Mouse (Mus musculus): ENCODE measurements around the gene Rassf2. TPM values are rescaled to one million over a fixed set of nuclear protein-coding genes. Genes with fewer than 3 reads are reported as not detected.
A peak's percentile ranks its signal among the peaks of the same experiment; 100 is the strongest.

The Rassf2 gene
- polyA plus RNA-seq, 1 experiment: 26.6 TPM

DNA sequence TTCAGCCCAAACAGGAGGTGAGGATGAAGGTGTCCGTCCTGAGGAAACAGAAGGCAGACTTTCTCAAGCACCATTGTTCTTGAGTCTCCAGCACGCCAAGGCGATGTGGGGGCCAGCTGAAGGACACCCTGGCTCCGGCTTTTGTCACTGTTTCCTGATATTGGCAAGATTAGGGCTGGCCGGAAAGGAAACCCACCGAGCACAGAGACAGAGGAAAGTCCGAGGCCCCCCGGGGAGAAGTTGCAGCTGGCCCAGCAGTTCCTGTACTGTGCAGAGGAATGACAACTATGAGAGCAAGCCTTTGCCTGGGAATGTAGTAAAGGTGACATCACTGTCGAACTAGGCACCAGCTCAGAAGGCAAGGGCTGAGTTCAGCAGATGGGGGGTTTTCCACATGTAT is 49.2 kb downstream of the Rassf2 start:
- WGBS: 26% methylated on average over 9 of the region's 9 CpGs
- DNase-seq: peak; percentile 5
- TF ChIP-seq POLR2A (IDR thresholded peaks at IDR 0.05; ENCODE audit: borderline replicate concordance, extremely low read depth, low read depth, low read length) (no peak), CTCF (IDR thresholded peaks at IDR 0.05; ENCODE audit: insufficient read depth, low read length) (no peak)
- Histone ChIP-seq H3K4me1 (ENCODE audit: control insufficient read depth, insufficient read depth, low read length) (no peaks in the 10 kb centered on the region), H3K4me3 (replicated peaks; ENCODE audit: extremely low read depth, low read depth, low read length) (no peak overlapping the region)

- peak; percentile 1 for DNase-seq
- Histone ChIP-seq H3K4me1 (ENCODE audit: control insufficient read depth, insufficient read depth, low read length) (no peaks in the 10 kb centered on the region), H3K4me3 (replicated peaks; ENCODE audit: extremely low read depth, low read depth, low read length) (no peak overlapping the region)
- TF ChIP-seq CTCF (IDR thresholded peaks at IDR 0.05; ENCODE audit: insufficient read depth, low read length): no peak
- TF ChIP-seq POLR2A (IDR thresholded peaks at IDR 0.05; ENCODE audit: borderline replicate concordance, extremely low read depth, low read depth, low read length): no peak
- WGBS: 73% methylated on average over 3 of the region's 3 CpGs
These were observed 53.4 kb downstream of the Rassf2 start for GRCm38 (mm10) chr2:131976663-131977062.

DNA sequence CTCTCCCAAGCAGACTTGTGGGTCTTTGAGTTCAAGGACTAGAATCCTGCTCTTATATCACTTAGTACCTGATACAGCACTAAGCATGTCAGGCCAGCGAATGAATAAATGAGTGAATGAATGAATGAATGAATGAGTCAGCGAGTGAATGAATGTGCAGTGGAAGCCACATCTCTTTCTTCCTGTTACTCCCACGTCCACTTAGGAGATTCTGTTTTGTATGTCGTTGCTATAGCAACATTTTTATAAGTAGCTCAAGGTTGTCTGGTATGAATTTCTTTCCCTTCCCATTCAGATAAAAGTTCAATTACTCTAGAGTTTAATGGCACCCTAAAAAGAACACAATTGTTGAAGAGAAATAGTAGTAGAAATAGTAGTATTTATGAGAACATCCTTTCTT is 59.0 kb downstream of the Rassf2 start:
- TF ChIP-seq CTCF (IDR thresholded peaks at IDR 0.05; ENCODE audit: insufficient read depth, low read length): no peak
- TF ChIP-seq POLR2A (IDR thresholded peaks at IDR 0.05; ENCODE audit: borderline replicate concordance, extremely low read depth, low read depth, low read length): no peak
- no peak overlapping the region for H3K4me3 ChIP-seq (replicated peaks; ENCODE audit: extremely low read depth, low read depth, low read length)
- no peaks in the 10 kb centered on the region for H3K4me1 ChIP-seq (ENCODE audit: control insufficient read depth, insufficient read depth, low read length)
- WGBS: 71% methylated on average over 4 of the region's 4 CpGs
- no peak for DNase-seq

- H3K4me1 ChIP-seq (ENCODE audit: control insufficient read depth, insufficient read depth, low read length): no peaks in the 10 kb centered on the region
- DNase-seq: no peak
- no peak overlapping the region for H3K4me3 ChIP-seq (replicated peaks; ENCODE audit: extremely low read depth, low read depth, low read length)
- WGBS: 86% methylated on average over 2 of the region's 2 CpGs
- no peak for TF ChIP-seq POLR2A (IDR thresholded peaks at IDR 0.05; ENCODE audit: borderline replicate concordance, extremely low read depth, low read depth, low read length)
- no peak for TF ChIP-seq CTCF (IDR thresholded peaks at IDR 0.05; ENCODE audit: insufficient read depth, low read length)
These were observed 59.5 kb downstream of the Rassf2 start for GRCm38 (mm10) chr2:131970597-131970996.

- WGBS: 38% methylated on average over 2 of the region's 2 CpGs
- TF ChIP-seq CTCF (IDR thresholded peaks at IDR 0.05; ENCODE audit: insufficient read depth, low read length): no peak
- TF ChIP-seq POLR2A (IDR thresholded peaks at IDR 0.05; ENCODE audit: borderline replicate concordance, extremely low read depth, low read depth, low read length): no peak
- Histone ChIP-seq H3K4me1 (ENCODE audit: control insufficient read depth, insufficient read depth, low read length) (no peaks in the 10 kb centered on the region), H3K4me3 (replicated peaks; ENCODE audit: extremely low read depth, low read depth, low read length) (no peak overlapping the region)
- DNase-seq: no peak
These were observed 68.4 kb downstream of the Rassf2 start for GRCm38 (mm10) chr2:131961671-131962070.

DNA sequence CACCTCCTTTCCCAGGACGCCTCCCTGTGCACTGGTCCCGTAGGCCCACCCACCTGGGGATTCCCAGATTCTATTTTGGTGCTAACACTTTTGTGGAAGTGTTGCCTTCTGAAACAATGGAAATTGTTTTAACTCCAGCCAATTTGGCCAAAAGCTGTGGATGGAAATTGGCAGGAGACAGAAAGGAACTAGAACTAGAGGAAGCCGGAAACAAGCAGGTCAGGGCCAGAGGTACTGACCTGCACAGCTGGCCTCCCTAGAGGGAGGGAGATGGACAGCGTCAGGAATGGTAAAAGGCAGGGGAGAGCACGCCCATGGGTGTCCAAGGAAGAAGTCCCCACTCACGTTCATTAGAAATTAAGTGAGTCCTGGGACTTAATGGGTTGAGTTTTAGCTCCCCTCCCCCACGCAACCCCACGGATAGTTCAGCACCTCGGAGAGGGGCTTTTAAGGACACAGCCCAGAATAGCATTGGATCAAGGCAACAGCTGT is 72.3 kb downstream of the Rassf2 start:
- no peak for TF ChIP-seq POLR2A (IDR thresholded peaks at IDR 0.05; ENCODE audit: borderline replicate concordance, extremely low read depth, low read depth, low read length)
- no peak for TF ChIP-seq CTCF (IDR thresholded peaks at IDR 0.05; ENCODE audit: insufficient read depth, low read length)
- DNase-seq: no peak
- 28% methylated on average over 9 of the region's 9 CpGs for WGBS

GRCm38 (mm10) chr2:131956336-131957256 is 73.5 kb downstream of the Rassf2 start:
- Histone ChIP-seq H3K4me3 (replicated peaks; ENCODE audit: extremely low read depth, low read depth, low read length) (no peak overlapping the region), H3K4me1 (ENCODE audit: control insufficient read depth, insufficient read depth, low read length) (0 out of 2 replicates have a peak, but pooled peaks cover 2% of the 10 kb centered on the region)
- DNase-seq: no peak
- WGBS: 87% methylated on average over 7 of the region's 7 CpGs
- TF ChIP-seq CTCF (IDR thresholded peaks at IDR 0.05; ENCODE audit: insufficient read depth, low read length): no peak

More for the DNA sequence above, 72.3 kb downstream of the Rassf2 start:
- Histone ChIP-seq H3K4me1 (ENCODE audit: control insufficient read depth, insufficient read depth, low read length) (0 out of 2 replicates have a peak, but pooled peaks cover 2% of the 10 kb centered on the region), H3K4me3 (replicated peaks; ENCODE audit: extremely low read depth, low read depth, low read length) (no peak overlapping the region)

DNA sequence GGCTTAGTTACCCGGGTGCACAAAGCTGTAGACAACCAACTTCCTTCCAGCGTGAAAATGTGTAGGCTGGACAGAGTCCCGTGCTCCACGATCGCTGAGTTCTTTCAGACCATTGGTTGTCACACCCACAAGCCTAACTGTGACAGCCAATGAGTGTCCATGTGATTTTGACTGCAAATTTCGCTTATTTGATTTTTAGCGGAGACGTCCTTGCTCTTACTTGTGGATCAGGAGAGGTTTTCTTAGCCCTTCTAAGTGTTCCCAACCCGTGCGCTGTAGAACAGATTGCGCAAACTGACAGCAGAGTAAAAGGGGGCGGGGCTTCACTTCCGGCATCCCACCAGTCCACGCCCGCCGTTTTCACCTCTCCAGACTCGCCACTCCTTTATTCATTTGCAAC is 74.8 kb downstream of the Rassf2 start:
- H3K4me3 ChIP-seq (replicated peaks; ENCODE audit: extremely low read depth, low read depth, low read length): no peak overlapping the region
- WGBS: 20% methylated on average over 17 of the region's 17 CpGs
- no peak for TF ChIP-seq POLR2A (IDR thresholded peaks at IDR 0.05; ENCODE audit: borderline replicate concordance, extremely low read depth, low read depth, low read length)
- TF ChIP-seq CTCF (IDR thresholded peaks at IDR 0.05; ENCODE audit: insufficient read depth, low read length): no peak
- H3K4me1 ChIP-seq (ENCODE audit: control insufficient read depth, insufficient read depth, low read length): 0 out of 2 replicates have a peak, but pooled peaks cover 2% of the 10 kb centered on the region
- DNase-seq: peak; percentile 49

GRCm38 (mm10) chr2:131954835-131955234 is 75.2 kb downstream of the Rassf2 start:
- 47% methylated on average over 9 of the region's 9 CpGs for WGBS
- Histone ChIP-seq H3K4me1 (ENCODE audit: control insufficient read depth, insufficient read depth, low read length) (0 out of 2 replicates have a peak, but pooled peaks cover 2% of the 10 kb centered on the region), H3K4me3 (replicated peaks; ENCODE audit: extremely low read depth, low read depth, low read length) (no peak overlapping the region)
- DNase-seq: no peak
- no peak for TF ChIP-seq CTCF (IDR thresholded peaks at IDR 0.05; ENCODE audit: insufficient read depth, low read length)
- TF ChIP-seq POLR2A (IDR thresholded peaks at IDR 0.05; ENCODE audit: borderline replicate concordance, extremely low read depth, low read depth, low read length): no peak

DNA sequence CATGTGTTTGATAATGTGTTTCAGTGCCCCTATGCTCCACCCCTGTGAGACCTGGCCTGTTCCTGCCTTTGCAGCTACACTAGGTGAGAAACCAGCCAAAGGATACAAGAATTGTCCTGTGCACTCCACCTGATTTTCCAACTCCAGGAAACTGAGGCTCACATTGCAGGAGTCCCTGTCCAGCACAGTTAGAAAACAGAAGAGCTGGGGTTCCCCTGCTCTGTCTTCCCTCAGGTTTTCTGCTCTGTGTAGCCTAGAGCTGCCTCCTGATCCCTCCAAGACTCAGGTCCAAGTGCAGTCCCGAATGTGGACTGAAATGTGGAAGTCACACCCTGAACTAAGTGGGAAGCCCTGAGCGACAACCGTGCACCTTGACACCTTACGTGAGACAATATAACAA is 76.3 kb downstream of the Rassf2 start:
- Histone ChIP-seq H3K4me1 (ENCODE audit: control insufficient read depth, insufficient read depth, low read length) (0 out of 2 replicates have a peak, but pooled peaks cover 2% of the 10 kb centered on the region), H3K4me3 (replicated peaks; ENCODE audit: extremely low read depth, low read depth, low read length) (no peak overlapping the region)
- TF ChIP-seq CTCF (IDR thresholded peaks at IDR 0.05; ENCODE audit: insufficient read depth, low read length) (no peak), POLR2A (IDR thresholded peaks at IDR 0.05; ENCODE audit: borderline replicate concordance, extremely low read depth, low read depth, low read length) (no peak)
- no peak for DNase-seq
- 87% methylated on average over 4 of the region's 4 CpGs for WGBS

Data from lung, adult 2 months (tissue).